Mouse (Mus musculus): Measurements from ENCODE around the gene Smpx.

Smpx gene

GRCm38 (mm10) chrX:157698862-157699261 is at the start of gene Smpx:
TSS of gene Smpx (plus strand) at chrX:157698910.
- DNase-seq (ENCODE audit: low read depth): no peak

GRCm38 (mm10) chrX:157655047-157655446 is 43.7 kb upstream of the Smpx start:
- no peak for DNase-seq (ENCODE audit: low read depth)

DNA sequence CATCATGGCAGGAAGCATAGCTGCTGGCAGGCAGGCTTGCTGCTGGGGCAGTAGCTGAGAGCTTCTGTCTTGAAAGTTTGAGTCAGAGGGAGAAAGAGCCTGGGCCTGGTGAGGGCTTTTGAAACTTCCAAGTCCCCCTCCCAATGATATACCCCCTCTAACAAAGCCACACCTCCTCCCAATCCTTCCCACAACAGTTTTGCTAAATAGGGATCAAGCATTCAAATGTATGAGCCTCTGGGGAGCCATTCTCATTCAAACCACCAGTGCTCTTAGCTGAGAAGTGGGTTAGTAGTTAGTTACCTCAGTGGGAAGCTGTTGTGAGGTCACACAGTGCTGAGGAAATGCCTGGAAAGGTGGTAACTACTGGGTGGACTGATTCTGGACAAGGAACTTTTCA is 41.4 kb upstream of the Smpx start:
- DNase-seq (ENCODE audit: low read depth): no peak

- no peak for DNase-seq (ENCODE audit: low read depth)
These were observed 26.9 kb upstream of the Smpx start for GRCm38 (mm10) chrX:157671820-157672219.

- DNase-seq (ENCODE audit: low read depth): no peak
These were observed 23.9 kb upstream of the Smpx start for GRCm38 (mm10) chrX:157674667-157675350.

DNA sequence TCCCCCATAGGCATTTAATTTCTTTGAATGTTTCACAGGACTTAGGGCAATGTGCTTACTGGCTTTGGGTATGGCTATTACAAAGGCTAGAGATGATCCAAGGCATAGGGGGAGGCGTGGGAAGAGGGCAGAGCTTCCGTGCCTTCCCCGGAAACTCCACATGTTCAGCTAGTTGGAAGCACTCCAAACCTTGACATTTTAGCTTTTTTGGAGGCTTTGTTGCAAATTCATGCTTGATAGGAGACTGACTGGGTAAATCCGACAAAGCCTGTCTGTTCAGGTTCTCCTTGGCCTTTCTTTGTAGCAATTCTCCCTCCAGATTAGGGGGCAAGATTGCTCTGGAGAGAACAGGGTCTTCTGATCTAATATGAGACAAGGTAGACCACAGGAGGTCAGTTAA is 7.5 kb upstream of the Smpx start:
- DNase-seq (ENCODE audit: low read depth): no peak

- no peak for DNase-seq (ENCODE audit: low read depth)
These were observed 1.0 kb upstream of the Smpx start for GRCm38 (mm10) chrX:157697591-157698135.

- DNase-seq (ENCODE audit: low read depth): no peak
These were observed 8.5 kb downstream of the Smpx start for GRCm38 (mm10) chrX:157707236-157707635.

- DNase-seq (ENCODE audit: low read depth): no peak
These were observed 10.0 kb downstream of the Smpx start for GRCm38 (mm10) chrX:157708616-157709280.

- DNase-seq (ENCODE audit: low read depth): no peak
These were observed 21.2 kb downstream of the Smpx start for GRCm38 (mm10) chrX:157719907-157720306.

DNA sequence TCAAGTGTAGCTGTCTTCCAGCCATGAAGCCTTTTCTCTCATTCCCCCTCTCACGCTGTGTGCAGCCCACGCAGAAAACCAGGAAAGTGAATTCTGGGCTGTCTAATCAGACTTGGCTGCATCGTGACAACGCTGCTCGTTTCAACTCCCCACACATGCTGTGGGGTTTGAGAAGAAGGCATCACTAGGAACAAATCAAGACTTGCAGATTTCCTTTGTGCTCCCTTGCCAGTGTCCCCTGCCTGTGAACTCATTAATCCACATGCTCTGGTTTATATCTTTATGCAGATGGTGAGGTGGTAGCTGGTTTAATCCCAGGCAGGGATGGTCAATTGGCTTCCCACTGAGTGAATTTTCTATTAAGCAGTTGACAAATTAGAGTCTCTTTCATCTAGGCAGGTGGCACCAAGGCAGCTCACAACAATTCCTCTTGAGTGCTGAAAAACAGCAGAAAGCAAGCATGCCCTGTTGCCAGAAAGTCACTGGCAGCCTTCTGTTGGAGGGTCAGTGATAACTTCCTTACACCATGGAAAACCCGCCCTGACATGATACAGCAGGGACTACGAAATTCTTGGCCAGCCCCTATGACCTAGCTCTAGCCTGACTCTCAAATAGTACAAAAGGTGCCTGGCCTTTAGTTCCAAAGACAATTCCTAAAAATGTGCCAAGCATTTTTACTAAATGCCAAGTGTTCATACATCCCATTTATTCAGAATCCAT is 32.1 kb downstream of the Smpx start:
- no peak for DNase-seq (ENCODE audit: low read depth)

GRCm38 (mm10) chrX:157731658-157732314 is 33.1 kb downstream of the Smpx start:
- peak; percentile 3 for DNase-seq (ENCODE audit: low read depth)

- DNase-seq (ENCODE audit: low read depth): no peak
These were observed 33.6 kb downstream of the Smpx start for GRCm38 (mm10) chrX:157732346-157732745.

DNA sequence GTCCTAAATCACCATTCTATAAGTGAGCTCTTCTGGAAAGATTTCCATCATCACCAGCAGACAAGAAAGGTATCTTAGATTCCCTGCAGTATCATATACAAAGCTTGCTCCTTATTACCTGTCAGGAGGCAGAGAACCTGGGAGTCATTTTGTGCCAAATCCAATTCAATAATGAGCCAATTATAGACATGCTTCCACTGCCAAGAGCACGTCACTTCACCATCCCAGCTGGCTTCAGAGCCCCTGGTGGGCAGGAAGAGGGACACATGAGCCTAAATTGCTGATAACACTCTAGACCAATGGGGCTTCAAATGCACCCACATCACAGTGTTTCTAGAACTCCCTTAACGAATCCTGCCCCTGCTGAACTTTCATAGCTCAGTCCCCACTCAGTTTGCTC is 35.1 kb downstream of the Smpx start:
- DNase-seq (ENCODE audit: low read depth): no peak

- no peak for DNase-seq (ENCODE audit: low read depth)
These were observed 35.6 kb downstream of the Smpx start for GRCm38 (mm10) chrX:157734341-157734740.

- no peak for DNase-seq (ENCODE audit: low read depth)
These were observed 49.3 kb downstream of the Smpx start for GRCm38 (mm10) chrX:157747815-157748544.

- no peak for DNase-seq (ENCODE audit: low read depth)
These were observed 55.8 kb downstream of the Smpx start for GRCm38 (mm10) chrX:157754559-157754958.

GRCm38 (mm10) chrX:157762542-157762941 is 63.8 kb downstream of the Smpx start:
- no peak for DNase-seq (ENCODE audit: low read depth)

GRCm38 (mm10) chrX:157801669-157802068 is 103.0 kb downstream of the Smpx start:
- DNase-seq (ENCODE audit: low read depth): no peak

All from naive thymus-derived CD4-positive, alpha-beta T cell, adult 2 months (primary cell).